Comparison of ENCODE assay signal across 8 mouse cellular contexts in genomic region chr2:129800271-129800903, GRCm38 (mm10). TPM values are rescaled to one million over a fixed set of nuclear protein-coding genes. Genes with fewer than 3 reads are reported as not detected.
DNase-seq lines count a peak whose midpoint lies in the region; ATAC-seq and TF ChIP-seq lines count a peak whose summit lies in the region.

Gene Stk35 (plus strand): TSS chr2:129800517.

- WGBS in embryonic facial prominence, embryonic 13.5 days, result under 1% methylated on average over 54 of the region's 63 CpGs
- WGBS in limb, embryonic 14.5 days, result 3% methylated on average over 53 of the region's 63 CpGs
- WGBS in midbrain, postnatal 0 days, result under 1% methylated on average over 57 of the region's 63 CpGs

- H3K4me2 ChIP-seq in embryonic facial prominence, embryonic 13.5 days, result peak within 1 kb of the TSS; percentile 78
- peak within 1 kb of the TSS; percentile 69 for H3K4me2 ChIP-seq in limb, embryonic 14.5 days (replicated peaks; ENCODE audit: low read depth, low read length, severe bottlenecking)
- H3K4me2 ChIP-seq in midbrain, postnatal 0 days (ENCODE audit: low read depth, low read length, poor library complexity, severe bottlenecking), result peak within 1 kb of the TSS; percentile 82

- peak; percentile 97 for DNase-seq in 3134 (ENCODE audit: extremely low read depth, insufficient read length, low spot score)
- DNase-seq in adrenal gland, postnatal 36 days, result peak; percentile 94 to 96
- peak; percentile 88 for DNase-seq in heart, adult 8-10 months (ENCODE audit: low spot score)
- peak; percentile 96 for DNase-seq in kidney, adult 9 months
- DNase-seq in limb, embryonic 14.5 days (ENCODE audit: low spot score), result peak; percentile 91
- DNase-seq in midbrain, postnatal 0 days (ENCODE audit: low spot score), result peak; percentile 92
- DNase-seq in spleen, postnatal 14 days (ENCODE audit: low spot score in 2 of 2), result peak; percentile 54 to 69

- H3K27ac ChIP-seq in embryonic facial prominence, embryonic 13.5 days, result peak within 1 kb of the TSS; percentile 97
- peak within 1 kb of the TSS; percentile 90 for H3K27ac ChIP-seq in limb, embryonic 14.5 days (replicated peaks; ENCODE audit: low read depth, low read length)
- peak within 1 kb of the TSS; percentile 91 for H3K27ac ChIP-seq in midbrain, postnatal 0 days (ENCODE audit: low read depth, low read length)

- H3K9ac ChIP-seq in embryonic facial prominence, embryonic 13.5 days, result peak within 1 kb of the TSS; percentile 97
- H3K9ac ChIP-seq in limb, embryonic 14.5 days (ENCODE audit: low read depth, low read length, severe bottlenecking), result peak within 1 kb of the TSS; percentile 90
- H3K9ac ChIP-seq in midbrain, postnatal 0 days (replicated peaks; ENCODE audit: low read length, poor library complexity, severe bottlenecking), result peak within 1 kb of the TSS; percentile 93

- peaks cover 20% of the 10 kb centered on the region for H3K36me3 ChIP-seq in embryonic facial prominence, embryonic 13.5 days
- peaks cover 15% of the 10 kb centered on the region for H3K36me3 ChIP-seq in limb, embryonic 14.5 days (ENCODE audit: control insufficient read depth, insufficient read depth, low read length)
- peaks cover 3% of the 10 kb centered on the region; the same call in 1 of the 2 replicates for H3K36me3 ChIP-seq in midbrain, postnatal 0 days (ENCODE audit: insufficient read depth, low read length)

- peak within 1 kb of the TSS; percentile 95 for H3K4me3 ChIP-seq in embryonic facial prominence, embryonic 13.5 days
- H3K4me3 ChIP-seq in limb, embryonic 14.5 days (replicated peaks; ENCODE audit: low read length), result peak within 1 kb of the TSS; percentile 93
- H3K4me3 ChIP-seq in midbrain, postnatal 0 days (ENCODE audit: low read depth, low read length), result peak within 1 kb of the TSS; percentile 98

- ATAC-seq in embryonic facial prominence, embryonic 13.5 days (ENCODE audit: insufficient number of reproducible peaks, insufficient read depth, low FRiP score, low TSS enrichment, low read depth), result peak; percentile 88
- peak; percentile 87 for ATAC-seq in limb, embryonic 14.5 days (ENCODE audit: low FRiP score, low read depth)
- ATAC-seq in midbrain, postnatal 0 days (ENCODE audit: low FRiP score), result peak; percentile 90

- TF ChIP-seq POLR2A in limb, embryonic 14.5 days (IDR thresholded peaks at IDR 0.05; ENCODE audit: borderline replicate concordance, extremely low read depth, insufficient read depth, insufficient read length), result 0 out of 2 replicates have a peak, but pooled peaks have one; percentile 47

- peaks cover 31% of the 10 kb centered on the region for H3K4me1 ChIP-seq in embryonic facial prominence, embryonic 13.5 days
- peaks cover 19% of the 10 kb centered on the region for H3K4me1 ChIP-seq in limb, embryonic 14.5 days (ENCODE audit: control insufficient read depth, insufficient read depth, low read length)
- peaks cover 7% of the 10 kb centered on the region; the same call in 1 of the 2 replicates for H3K4me1 ChIP-seq in midbrain, postnatal 0 days (ENCODE audit: insufficient read depth, low read length)

- no peaks in the 10 kb centered on the region for H3K27me3 ChIP-seq in embryonic facial prominence, embryonic 13.5 days
- no peaks in the 10 kb centered on the region for H3K27me3 ChIP-seq in limb, embryonic 14.5 days (ENCODE audit: control insufficient read depth, insufficient read depth, low read length)
- no peaks in the 10 kb centered on the region for H3K27me3 ChIP-seq in midbrain, postnatal 0 days (ENCODE audit: insufficient read depth, low read length)

- TF ChIP-seq CTCF in midbrain, postnatal 0 days (IDR thresholded peaks at IDR 0.05), result peak; percentile 55

- no peaks in the 10 kb centered on the region for H3K9me3 ChIP-seq in embryonic facial prominence, embryonic 13.5 days
- no peaks in the 10 kb centered on the region for H3K9me3 ChIP-seq in limb, embryonic 14.5 days (ENCODE audit: control insufficient read depth, low read length)
- no peaks in the 10 kb centered on the region for H3K9me3 ChIP-seq in midbrain, postnatal 0 days (ENCODE audit: low read length)

RNA-seq across cellular contexts. Expression of gene Stk35, which starts in this region (rescaled TPM):
- total RNA-seq in adrenal gland, postnatal 36 days (2021), result 10 to 100 TPM; 25.1 to 30.1 TPM
- 11.7 and 13.2 TPM in 2 replicates for polyA plus RNA-seq in embryonic facial prominence, embryonic 13.5 days (2015; fragmentation: Nextera tagmentation; extraction: Ambion mirVana)
- total RNA-seq in heart, adult 8-10 months (2022), result 10 to 100 TPM; 17.0 to 21.8 (median 19.9) TPM
- 21.5 and 29.8 TPM in 2 replicates for polyA plus RNA-seq in limb, embryonic 14.5 days (2012; rRNA removed)
- 12.3 and 13.1 TPM in 2 replicates for polyA plus RNA-seq in limb, embryonic 14.5 days (2014; fragmentation: Nextera tagmentation; extraction: Ambion mirVana)
- 16.1 and 19.1 TPM in 2 replicates for total RNA-seq in midbrain, postnatal 0 days (2014; rRNA removed)
- 4.7 and 5.6 TPM in 2 replicates for polyA plus RNA-seq in midbrain, postnatal 0 days (2015; fragmentation: Nextera tagmentation; extraction: Ambion mirVana)

Comparison
In these comparisons a context has a peak if more than half of its experiments do, and no peak if none do; other contexts are left out.
1. Peak in every context shown above with its lines: DNase-seq, ATAC-seq, H3K4me3 ChIP-seq and H3K27ac ChIP-seq.